Mouse (Mus musculus): ENCODE data around the gene Mrpl45. TPM values are rescaled to one million over a fixed set of nuclear protein-coding genes. Genes with fewer than 3 reads are reported as not detected.
A peak's percentile ranks its signal among the peaks of the same experiment; 100 is the strongest.
"Not testable (repeated sequence)": the region's sequence is repeated elsewhere in the genome, so short reads cannot be mapped to it uniquely, and the experiment has no call there.

Gene Mrpl45
- polyA plus RNA-seq, 1 experiment from 2014 or later: 36.8 TPM

DNA sequence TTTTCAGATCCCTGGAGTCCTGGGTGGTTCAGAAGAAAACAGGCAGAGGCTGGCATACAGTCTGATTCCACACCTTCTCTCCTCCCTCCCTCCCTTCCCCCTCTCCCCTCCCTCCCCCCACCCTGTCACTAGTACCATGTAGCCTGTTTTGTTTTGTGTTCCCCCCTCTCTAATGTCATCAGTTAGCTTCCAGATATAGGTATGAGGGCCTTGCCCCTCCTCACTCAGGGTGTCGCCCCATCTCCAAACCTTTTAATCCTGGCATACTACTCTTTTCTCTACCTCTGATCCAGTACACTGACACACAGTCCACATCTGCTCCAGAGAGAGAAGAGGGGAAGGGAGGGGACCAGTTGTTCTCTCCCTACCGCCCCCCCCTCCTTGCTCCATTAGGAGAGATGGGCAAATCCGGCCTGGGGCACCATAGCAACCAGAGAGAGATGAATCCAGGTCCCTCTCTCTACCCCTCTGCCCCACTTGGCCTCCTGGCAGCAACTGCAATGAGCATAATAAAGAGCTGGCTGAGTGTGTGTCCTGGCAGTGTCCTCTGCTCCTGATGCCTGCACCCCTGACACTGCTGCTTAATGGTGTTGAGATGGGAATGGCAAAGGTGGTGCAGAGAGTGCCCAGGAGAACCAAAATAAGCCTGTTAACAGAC, 36.6 kb downstream of the Mrpl45 start, which contains the start of gene Gpr179:
Gene Gpr179 (minus strand): TSS at position 51 of the 658 bp plus-strand sequence.
- Histone ChIP-seq H3K9ac (no peak within 1 kb of the TSS), H3K27ac (replicated peaks) (no peak within 1 kb of the TSS), H3K27me3 (no peaks in the 10 kb centered on the region), H3K4me3 (replicated peaks) (no peak within 1 kb of the TSS), H3K4me2 (replicated peaks) (no peak within 1 kb of the TSS), H3K9me3 (replicated peaks) (no peaks in the 10 kb centered on the region), H3K4me1 (peaks cover 13% of the 10 kb centered on the region), H3K36me3 (no peaks in the 10 kb centered on the region)
- ATAC-seq (ENCODE audit: insufficient number of reproducible peaks, low FRiP score, low TSS enrichment, low read depth): no peak
- 51% methylated on average over 3 of the region's 3 CpGs for WGBS

DNA sequence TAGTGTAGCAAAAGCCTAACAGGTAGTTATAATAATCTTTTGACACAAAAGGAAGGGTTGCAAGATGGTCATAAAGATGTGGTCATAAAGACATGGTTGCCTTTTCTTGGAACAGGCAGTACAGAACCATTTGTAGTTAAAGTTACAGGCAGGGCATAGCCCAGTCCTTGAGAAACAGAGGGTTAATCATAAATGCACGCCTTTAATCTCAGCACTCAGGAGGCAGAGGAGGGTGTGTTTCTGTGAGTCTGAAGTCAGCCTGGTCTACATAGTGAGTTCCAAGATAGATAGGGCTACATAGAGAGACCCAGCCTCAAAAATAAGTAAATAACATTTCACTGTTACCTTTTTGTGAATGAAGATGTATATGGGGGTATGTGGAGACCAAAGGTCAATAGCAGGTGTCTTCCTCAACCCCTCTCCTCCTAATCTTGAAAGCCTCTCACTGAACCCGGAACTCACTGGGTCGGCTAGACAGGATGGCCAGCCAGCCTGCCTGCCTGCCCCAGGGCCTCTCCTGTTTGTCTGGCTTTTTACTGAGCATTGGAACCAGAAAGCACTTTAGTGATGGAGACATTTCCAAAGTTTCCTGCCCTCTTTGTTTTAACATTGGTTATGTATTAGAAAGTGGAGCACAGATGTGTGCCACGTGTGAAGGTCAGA, 37.5 kb downstream of the Mrpl45 start:
- H3K9ac ChIP-seq: no peak overlapping the region
- 37% methylated on average over 4 of the region's 4 CpGs for WGBS
- no peaks in the 10 kb centered on the region for H3K36me3 ChIP-seq
- ATAC-seq (ENCODE audit: insufficient number of reproducible peaks, low FRiP score, low TSS enrichment, low read depth): no peak
- H3K27ac ChIP-seq (replicated peaks): no peak overlapping the region
- H3K4me1 ChIP-seq: peaks cover 13% of the 10 kb centered on the region
- H3K27me3 ChIP-seq: no peaks in the 10 kb centered on the region
- no peak overlapping the region for H3K4me2 ChIP-seq (replicated peaks)
- no peaks in the 10 kb centered on the region for H3K9me3 ChIP-seq (replicated peaks)
- no peak overlapping the region for H3K4me3 ChIP-seq (replicated peaks)

DNA sequence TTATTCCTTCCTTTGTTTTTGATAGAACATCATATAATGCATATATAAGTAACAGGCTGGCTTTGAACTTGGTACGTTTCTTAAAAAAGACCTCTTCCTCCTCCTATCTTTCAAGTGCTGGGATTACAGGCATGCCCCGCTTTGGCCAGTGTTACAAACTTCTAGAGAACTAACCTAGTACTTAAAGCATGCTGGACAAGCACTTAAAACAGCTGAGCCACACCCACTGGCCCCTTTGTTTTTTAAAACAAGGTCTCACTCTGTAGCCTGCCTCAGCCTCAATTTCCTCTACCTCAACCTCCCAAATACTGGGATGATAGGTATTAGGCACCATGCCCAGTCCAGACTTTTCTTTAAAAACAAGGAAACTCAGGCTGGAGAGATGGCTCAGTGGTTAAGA, 39.1 kb downstream of the Mrpl45 start:
- H3K4me2 ChIP-seq (replicated peaks): no peak overlapping the region
- H3K27me3 ChIP-seq: no peaks in the 10 kb centered on the region
- peaks cover 13% of the 10 kb centered on the region for H3K4me1 ChIP-seq
- H3K27ac ChIP-seq (replicated peaks): no peak overlapping the region
- H3K9ac ChIP-seq: no peak overlapping the region
- ATAC-seq (ENCODE audit: insufficient number of reproducible peaks, low FRiP score, low TSS enrichment, low read depth): no peak
- no peaks in the 10 kb centered on the region for H3K36me3 ChIP-seq
- WGBS: 73% methylated on average over 2 of the region's 2 CpGs
- H3K9me3 ChIP-seq (replicated peaks): no peaks in the 10 kb centered on the region
- no peak overlapping the region for H3K4me3 ChIP-seq (replicated peaks)

DNA sequence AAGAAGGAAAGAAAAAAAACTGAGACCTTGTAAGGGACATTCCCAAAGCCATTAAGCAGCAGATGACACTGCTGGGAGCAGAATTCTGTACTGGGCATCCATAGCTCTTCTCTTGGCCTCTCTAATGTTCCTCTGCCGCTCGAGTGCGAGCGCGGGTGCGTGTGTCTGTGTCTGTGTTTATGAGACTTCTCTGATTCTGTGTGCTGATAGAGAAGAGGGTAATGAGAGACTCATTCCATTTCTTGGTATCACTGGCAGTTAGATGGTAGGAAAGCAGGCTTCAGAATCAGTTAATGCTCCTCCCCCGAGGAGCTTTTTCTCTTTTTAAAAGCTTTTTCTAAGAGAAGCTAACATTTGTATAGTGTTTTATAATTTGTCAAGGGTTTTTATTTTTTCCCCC, 39.7 kb downstream of the Mrpl45 start:
- Histone ChIP-seq H3K36me3 (no peaks in the 10 kb centered on the region), H3K4me3 (replicated peaks) (no peak overlapping the region), H3K4me1 (peaks cover 9% of the 10 kb centered on the region), H3K27ac (replicated peaks) (no peak overlapping the region), H3K9ac (no peak overlapping the region), H3K9me3 (replicated peaks) (no peaks in the 10 kb centered on the region), H3K4me2 (replicated peaks) (no peak overlapping the region), H3K27me3 (no peaks in the 10 kb centered on the region)
- no peak for ATAC-seq (ENCODE audit: insufficient number of reproducible peaks, low FRiP score, low TSS enrichment, low read depth)
- WGBS: 81% methylated on average over 7 of the region's 7 CpGs

DNA sequence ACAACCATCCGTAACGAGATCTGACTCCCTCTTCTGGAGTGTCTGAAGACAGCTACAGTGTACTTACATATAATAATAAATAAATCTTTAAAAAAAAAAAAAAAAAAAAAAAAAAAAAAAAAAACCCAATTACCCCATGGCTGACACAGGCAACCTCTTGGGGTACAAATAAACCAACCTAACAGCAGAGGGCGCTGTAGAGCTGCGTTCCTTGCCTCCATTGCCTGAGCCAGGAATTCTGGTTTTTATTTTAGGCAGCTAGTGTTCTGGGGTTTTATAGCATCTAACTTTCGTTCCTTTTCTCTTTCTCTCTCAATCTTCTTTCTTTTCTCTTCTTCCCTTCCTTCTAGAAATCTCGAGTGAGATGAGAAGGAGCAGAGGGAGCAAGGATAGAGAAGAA, 42.1 kb downstream of the Mrpl45 start:
- H3K9me3 ChIP-seq (replicated peaks); H3K4me1 ChIP-seq; H3K9ac ChIP-seq; H3K27ac ChIP-seq (replicated peaks); H3K4me2 ChIP-seq (replicated peaks); H3K4me3 ChIP-seq (replicated peaks); H3K36me3 ChIP-seq; H3K27me3 ChIP-seq; ATAC-seq (ENCODE audit: insufficient number of reproducible peaks, low FRiP score, low TSS enrichment, low read depth): not testable (repeated sequence)
- WGBS: 14% methylated on average over 6 of the region's 6 CpGs

DNA sequence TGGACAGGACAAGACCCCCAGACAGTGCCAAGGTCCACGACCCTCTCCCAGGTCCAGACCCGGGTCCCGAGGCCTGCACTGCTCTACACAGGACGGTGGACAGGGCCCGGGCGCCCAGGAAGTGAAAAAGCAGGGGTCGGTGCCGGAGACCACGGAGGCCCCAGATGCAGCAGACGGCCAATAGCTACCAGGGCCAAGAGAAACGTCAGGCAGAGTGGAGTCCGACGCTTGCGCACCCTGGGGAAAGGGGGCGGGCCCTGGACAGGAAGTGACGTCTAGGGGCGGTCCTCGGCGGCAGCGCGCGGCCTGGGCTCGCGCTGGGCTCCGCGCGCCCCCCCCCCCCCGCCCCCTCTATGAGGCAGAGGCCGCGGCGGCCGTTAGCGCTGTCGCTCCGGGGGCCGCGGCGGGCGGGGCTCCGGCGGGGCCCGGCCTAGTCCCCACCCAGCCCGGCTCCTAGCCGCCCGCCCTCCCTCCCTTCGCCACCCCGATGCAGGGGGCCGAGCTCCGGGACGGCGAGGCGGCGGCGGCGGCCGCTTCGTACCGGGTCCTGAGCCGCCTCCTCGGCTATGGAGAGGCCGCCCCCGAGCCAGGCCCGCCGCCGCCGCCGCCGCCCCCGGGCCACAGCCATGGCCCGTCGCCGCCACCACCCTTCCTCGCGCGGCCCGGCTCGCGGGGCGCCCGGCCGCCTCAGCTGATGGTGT, 46.6 kb downstream of the Mrpl45 start, which contains the start of gene Socs7:
Gene Socs7 (plus strand): TSS at position 604 of the 701 bp plus-strand sequence.
- Histone ChIP-seq H3K9ac (peak within 1 kb of the TSS; percentile 97), H3K4me2 (replicated peaks) (peak within 1 kb of the TSS; percentile 80), H3K4me1 (peaks cover 36% of the 10 kb centered on the region), H3K9me3 (replicated peaks) (no peaks in the 10 kb centered on the region), H3K4me3 (replicated peaks) (peak within 1 kb of the TSS; percentile 70), H3K27me3 (no peaks in the 10 kb centered on the region), H3K27ac (replicated peaks) (peak within 1 kb of the TSS; percentile 88), H3K36me3 (no peaks in the 10 kb centered on the region)
- under 1% methylated on average over 52 of the region's 81 CpGs for WGBS
- peak; percentile 97 for ATAC-seq (ENCODE audit: insufficient number of reproducible peaks, low FRiP score, low TSS enrichment, low read depth)

DNA sequence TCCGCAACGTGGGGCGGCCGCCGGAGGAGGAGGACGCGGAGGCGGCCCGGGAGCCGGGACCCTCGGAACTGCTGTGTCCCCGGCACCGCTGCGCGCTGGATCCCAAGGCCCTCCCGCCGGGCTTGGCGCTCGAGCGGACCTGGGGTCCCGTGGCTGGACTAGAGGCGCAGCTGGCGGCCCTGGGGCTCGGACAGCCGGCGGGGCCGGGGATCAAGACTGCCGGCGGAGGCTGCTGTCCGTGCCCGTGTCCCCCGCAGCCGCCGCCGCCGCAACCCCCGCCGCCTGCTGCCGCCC, 47.1 kb downstream of the Mrpl45 start:
- peak overlapping the region; percentile 97 for H3K9ac ChIP-seq
- H3K4me1 ChIP-seq: peaks cover 36% of the 10 kb centered on the region
- no peaks in the 10 kb centered on the region for H3K9me3 ChIP-seq (replicated peaks)
- H3K36me3 ChIP-seq: no peaks in the 10 kb centered on the region
- peak overlapping the region; percentile 80 for H3K4me2 ChIP-seq (replicated peaks)
- peak overlapping the region; percentile 76 for H3K27ac ChIP-seq (replicated peaks)
- no peak; the same call in none of the 2 replicates for ATAC-seq (ENCODE audit: insufficient number of reproducible peaks, low FRiP score, low TSS enrichment, low read depth)
- WGBS: under 1% methylated on average over 30 of the region's 39 CpGs
- no peaks in the 10 kb centered on the region for H3K27me3 ChIP-seq
- H3K4me3 ChIP-seq (replicated peaks): peak overlapping the region; percentile 70

DNA sequence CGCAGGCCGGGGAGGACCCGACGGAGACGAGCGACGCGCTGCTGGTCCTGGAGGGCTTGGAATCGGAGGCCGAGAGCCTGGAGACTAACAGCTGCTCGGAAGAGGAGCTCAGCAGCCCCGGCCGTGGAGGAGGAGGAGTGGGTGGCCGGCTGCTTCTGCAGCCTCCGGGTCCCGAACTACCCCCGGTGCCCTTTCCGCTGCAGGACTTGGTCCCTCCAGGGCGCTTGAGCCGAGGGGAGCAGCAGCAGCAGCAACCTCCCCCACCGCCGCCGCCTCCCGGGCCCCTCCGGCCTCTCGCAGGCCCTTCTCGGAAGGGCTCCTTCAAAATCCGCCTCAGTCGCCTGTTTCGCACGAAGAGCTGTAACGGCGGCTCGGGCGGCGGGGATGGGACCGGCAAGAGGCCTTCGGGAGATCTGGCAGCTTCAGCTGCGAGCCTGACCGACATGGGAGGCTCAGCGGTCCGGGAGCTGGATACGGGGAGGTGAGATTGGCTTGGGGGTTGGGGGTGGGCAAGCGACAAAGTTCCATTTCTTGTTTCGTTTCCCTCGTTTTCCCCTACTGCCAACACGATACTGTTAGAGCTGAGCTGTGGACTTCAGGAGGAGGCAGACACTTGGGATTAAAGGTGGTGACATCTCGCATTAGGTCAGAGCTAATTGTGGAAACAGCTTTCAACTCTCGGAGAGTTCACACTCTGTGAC, 47.6 kb downstream of the Mrpl45 start:
- ATAC-seq (ENCODE audit: insufficient number of reproducible peaks, low FRiP score, low TSS enrichment, low read depth): no peak

DNA sequence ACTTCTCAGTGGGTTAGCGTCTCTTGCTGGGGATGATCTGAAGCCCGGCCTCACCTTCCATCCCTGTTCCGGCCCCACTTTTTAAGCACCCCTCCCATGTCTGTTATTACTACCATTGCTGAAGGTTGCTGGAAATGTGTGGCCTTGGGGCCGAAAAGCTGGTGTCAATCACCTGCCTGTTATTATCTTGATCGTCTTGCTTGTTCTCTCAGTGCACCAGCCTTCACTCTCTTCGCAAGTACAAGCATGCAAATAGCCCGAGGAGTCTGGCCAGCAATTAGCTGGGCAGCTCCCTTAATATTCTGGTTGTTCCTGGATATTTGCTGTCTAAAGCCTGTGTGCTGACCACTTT, 48.1 kb downstream of the Mrpl45 start:
- Histone ChIP-seq H3K27me3 (no peaks in the 10 kb centered on the region), H3K4me2 (replicated peaks) (peak overlapping the region; percentile 80), H3K27ac (replicated peaks) (peak overlapping the region; percentile 76; the same call in 1 of the 2 replicates), H3K4me3 (replicated peaks) (peak overlapping the region; percentile 70), H3K9me3 (replicated peaks) (no peaks in the 10 kb centered on the region), H3K36me3 (no peaks in the 10 kb centered on the region), H3K9ac (peak overlapping the region; percentile 97), H3K4me1 (peaks cover 39% of the 10 kb centered on the region)
- no peak for ATAC-seq (ENCODE audit: insufficient number of reproducible peaks, low FRiP score, low TSS enrichment, low read depth)
- 2% methylated on average over 7 of the region's 7 CpGs for WGBS

More for the DNA sequence above, 47.6 kb downstream of the Mrpl45 start:
- Histone ChIP-seq H3K4me3 (replicated peaks) (peak overlapping the region; percentile 70), H3K4me2 (replicated peaks) (peak overlapping the region; percentile 80), H3K27me3 (no peaks in the 10 kb centered on the region), H3K9me3 (replicated peaks) (no peaks in the 10 kb centered on the region), H3K36me3 (no peaks in the 10 kb centered on the region), H3K4me1 (peaks cover 36% of the 10 kb centered on the region), H3K9ac (peak overlapping the region; percentile 97), H3K27ac (replicated peaks) (peak overlapping the region; percentile 76)
- under 1% methylated on average over 49 of the region's 49 CpGs for WGBS

DNA sequence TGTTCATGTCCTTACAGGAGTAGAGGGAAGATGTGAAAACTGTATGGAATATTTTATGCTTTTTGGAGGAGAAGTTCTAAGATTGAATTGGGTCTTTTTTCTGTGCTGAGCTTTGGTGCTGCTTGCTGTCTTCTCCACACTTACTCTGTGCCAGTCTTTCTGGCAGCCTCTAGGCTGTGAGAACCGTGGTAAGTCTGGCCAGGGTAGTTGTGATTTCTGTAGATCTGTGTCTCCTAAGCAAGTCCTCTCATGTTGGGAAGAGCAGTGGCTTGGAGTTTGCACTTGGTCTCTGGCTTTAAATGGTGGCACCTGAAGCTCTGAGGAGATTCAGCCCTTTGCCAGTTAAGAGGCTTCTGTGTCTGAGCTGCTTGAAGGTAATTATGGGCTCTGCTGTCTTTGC, 50.0 kb downstream of the Mrpl45 start:
- no peaks in the 10 kb centered on the region for H3K36me3 ChIP-seq
- no peaks in the 10 kb centered on the region for H3K9me3 ChIP-seq (replicated peaks)
- ATAC-seq (ENCODE audit: insufficient number of reproducible peaks, low FRiP score, low TSS enrichment, low read depth): no peak
- H3K9ac ChIP-seq: no peak overlapping the region
- H3K27me3 ChIP-seq: no peaks in the 10 kb centered on the region
- 54% methylated on average over 1 of the region's 1 CpGs for WGBS
- peaks cover 43% of the 10 kb centered on the region for H3K4me1 ChIP-seq
- 0 out of 2 replicates have a peak overlapping the region, but pooled peaks have one; percentile 10 for H3K4me2 ChIP-seq (replicated peaks)
- no peak overlapping the region; the same call in 1 of the 2 replicates for H3K27ac ChIP-seq (replicated peaks)
- H3K4me3 ChIP-seq (replicated peaks): peak overlapping the region; percentile 70; the same call in 1 of the 2 replicates

DNA sequence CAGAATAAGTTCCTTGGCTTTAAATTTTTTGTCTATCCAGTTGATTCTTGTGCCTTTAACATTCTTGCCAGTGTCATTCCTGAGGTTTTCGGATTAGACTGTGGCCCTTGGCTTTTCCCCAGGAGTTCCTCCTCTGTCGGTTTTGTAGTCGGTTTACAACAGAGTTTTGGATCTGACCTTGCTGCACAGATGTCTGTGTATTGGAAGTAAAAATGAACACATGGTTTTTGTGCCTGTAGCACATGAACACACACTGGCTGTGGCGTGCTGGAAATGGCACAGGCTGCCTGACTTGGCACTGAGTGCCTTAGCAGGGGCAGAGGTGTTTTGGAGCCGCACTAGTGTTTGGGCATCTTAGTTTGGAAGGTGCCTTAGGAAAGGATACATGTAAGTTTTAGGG, 53.0 kb downstream of the Mrpl45 start:
- H3K9me3 ChIP-seq (replicated peaks): no peaks in the 10 kb centered on the region
- H3K36me3 ChIP-seq: no peaks in the 10 kb centered on the region
- H3K27me3 ChIP-seq: no peaks in the 10 kb centered on the region
- ATAC-seq (ENCODE audit: insufficient number of reproducible peaks, low FRiP score, low TSS enrichment, low read depth): no peak
- H3K4me3 ChIP-seq (replicated peaks): no peak overlapping the region
- peaks cover 47% of the 10 kb centered on the region for H3K4me1 ChIP-seq
- no peak overlapping the region for H3K9ac ChIP-seq
- WGBS: 61% methylated on average over 5 of the region's 5 CpGs
- H3K27ac ChIP-seq (replicated peaks): no peak overlapping the region
- H3K4me2 ChIP-seq (replicated peaks): no peak overlapping the region
